Mouse (Mus musculus): ENCODE measurements around the gene Gm10382. TPM values are rescaled to one million over a fixed set of nuclear protein-coding genes. Genes with fewer than 3 reads are reported as not detected.

Gene Gm10382
- total and polyA plus RNA-seq, 3 experiments: 0.65 to 0.96 TPM; not detected in 1

DNA sequence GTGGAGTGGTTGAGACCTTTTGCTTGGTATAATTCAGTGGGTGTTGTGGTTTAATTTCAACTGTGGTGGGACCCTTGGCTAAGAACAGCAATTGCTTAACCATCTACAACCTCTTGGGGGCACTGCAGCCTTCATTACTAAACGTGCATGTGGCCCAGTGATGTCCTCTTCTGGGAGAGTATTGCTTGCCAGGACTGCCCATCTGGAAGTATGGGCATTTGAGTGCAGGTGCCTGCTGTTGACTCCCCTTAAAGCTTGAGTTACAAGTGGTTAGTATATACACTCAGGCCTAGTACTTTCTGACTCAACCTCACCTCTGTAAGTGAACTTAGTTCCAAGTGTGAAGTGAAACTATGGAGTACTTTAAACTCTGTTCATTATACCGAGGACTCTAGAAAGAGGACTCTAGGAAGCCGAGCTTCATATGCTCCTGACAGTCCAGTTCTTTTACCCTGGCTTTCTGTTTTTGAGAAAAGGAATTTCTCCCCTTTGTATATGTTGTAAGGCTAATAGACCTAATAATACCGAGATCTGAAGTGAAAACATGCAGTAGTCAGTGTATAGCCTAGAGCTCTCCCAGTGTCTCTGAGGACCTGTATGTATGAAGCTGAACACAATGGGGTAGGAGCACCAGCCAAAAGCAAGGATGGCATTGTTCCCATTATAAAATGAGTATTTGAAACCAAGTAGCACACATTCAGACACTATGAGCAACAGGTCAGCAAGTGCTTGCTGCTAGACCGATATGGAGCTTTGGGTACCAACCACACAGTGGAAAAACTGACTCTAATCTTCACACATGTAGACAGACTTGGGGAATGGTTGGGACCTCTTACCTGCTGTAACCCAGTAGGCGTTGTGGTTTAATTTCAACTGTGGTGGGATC is 6.2 kb upstream of the Gm10382 start (continued):
- TF ChIP-seq NRF1 (IDR thresholded peaks at IDR 0.05; ENCODE audit: insufficient read depth, low read depth, low read length, poor library complexity, severe bottlenecking) (no peak), CTCF (IDR thresholded peaks at IDR 0.05 in 2 of 3, conservative IDR thresholded peaks at IDR 0.05 in 1 of 3; ENCODE audit: control insufficient read depth in 1 of 3, insufficient read depth in 1 of 3, low read depth in 2 of 3, low read length in 3 of 3, poor library complexity in 1 of 3, severe bottlenecking in 1 of 3) (peak; percentile 80 to 93 (median 90)), BHLHE40 (IDR thresholded peaks at IDR 0.05; ENCODE audit: borderline replicate concordance, low read depth, low read length) (peak; percentile 36; the same call in 1 of the 2 replicates), MXI1 (IDR thresholded peaks at IDR 0.05; ENCODE audit: low read depth, low read length) (peak; percentile 70)

GRCm38 (mm10) chr5:125383637-125384420 is 5.3 kb upstream of the Gm10382 start:
- Histone ChIP-seq H3K9me3 (replicated peaks; ENCODE audit: insufficient read depth, low read length) (no peaks in the 10 kb centered on the region), H3K4me3 (ENCODE audit: control insufficient read depth in 1 of 2, insufficient read depth in 1 of 2, low read depth in 2 of 2, low read length in 2 of 2) (no peak overlapping the region), H3K36me3 (ENCODE audit: control insufficient read depth in 1 of 2, insufficient read depth in 2 of 2, low read length in 2 of 2) (peaks cover 13 to 15% of the 10 kb centered on the region in 2 experiments), H3K9ac (ENCODE audit: control insufficient read depth, low read depth, low read length, poor library complexity, severe bottlenecking) (peak overlapping the region; percentile 4; the same call in 1 of the 2 replicates), H3K27me3 (ENCODE audit: control insufficient read depth in 1 of 2, insufficient read depth in 2 of 2, low read length in 2 of 2) (no peaks in the 10 kb centered on the region), H3K4me1 (ENCODE audit: control insufficient read depth in 1 of 2, insufficient read depth in 2 of 2, low read length in 2 of 2) (peaks cover 3 to 6% of the 10 kb centered on the region in 2 experiments; a peak in 3 of 4 replicates), H3K27ac (ENCODE audit: control insufficient read depth, low read depth, low read length) (peak overlapping the region; percentile 12; the same call in 1 of the 2 replicates), H3K79me2 (ENCODE audit: control insufficient read depth, insufficient read depth, low read length, poor library complexity) (peaks cover 11% of the 10 kb centered on the region)
- peak; percentile 61 for DNase-seq (ENCODE audit: low read depth, low spot score)
- TF ChIP-seq MAX (IDR thresholded peaks at IDR 0.05; ENCODE audit: low read length) (peak; percentile 40; the same call in 1 of the 2 replicates), SMC3 (IDR thresholded peaks at IDR 0.05; ENCODE audit: low read depth, low read length) (peak; percentile 9; the same call in 1 of the 2 replicates), GABPA (IDR thresholded peaks at IDR 0.05; ENCODE audit: low read depth, low read length) (no peak), ZMIZ1 (IDR thresholded peaks at IDR 0.05; ENCODE audit: low read depth, low read length) (peak; percentile 54; the same call in 1 of the 2 replicates), ELF1 (IDR thresholded peaks at IDR 0.05; ENCODE audit: low read depth, low read length) (no peak), MEF2A (IDR thresholded peaks at IDR 0.05; ENCODE audit: extremely low read depth, insufficient replicate concordance, low read depth, low read length, poor library complexity, severe bottlenecking) (no peak), GATA1 (IDR thresholded peaks at IDR 0.05; ENCODE audit: low read depth, low read length) (no peak), TCF12 (IDR thresholded peaks at IDR 0.05; ENCODE audit: low read depth, low read length) (no peak), CTCF (IDR thresholded peaks at IDR 0.05 in 2 of 3, conservative IDR thresholded peaks at IDR 0.05 in 1 of 3; ENCODE audit: control insufficient read depth in 1 of 3, insufficient read depth in 1 of 3, low read depth in 2 of 3, low read length in 3 of 3, poor library complexity in 1 of 3, severe bottlenecking in 1 of 3) (no peak), CHD2 (IDR thresholded peaks at IDR 0.05; ENCODE audit: low read length) (no peak; the same call in 1 of the 2 replicates), EP300 (IDR thresholded peaks at IDR 0.05; ENCODE audit: low read depth in 1 of 2, low read length in 2 of 2) (peak in 1 of 2 experiments; percentile 24; a peak in 1 of 4 replicates), MYB (IDR thresholded peaks at IDR 0.05; ENCODE audit: low read depth, low read length) (peak; percentile 16), CHD1 (IDR thresholded peaks at IDR 0.05; ENCODE audit: low read depth, low read length) (0 out of 2 replicates have a peak, but pooled peaks have one; percentile 63), TAL1 (IDR thresholded peaks at IDR 0.05; ENCODE audit: low read length) (no peak), E2F4 (IDR thresholded peaks at IDR 0.05; ENCODE audit: borderline replicate concordance, low read depth, low read length) (no peak), MYC (IDR thresholded peaks at IDR 0.05; ENCODE audit: low read depth, low read length) (peak; percentile 40; the same call in 1 of the 2 replicates), ZKSCAN1 (IDR thresholded peaks at IDR 0.05; ENCODE audit: low read depth, low read length) (no peak), USF2 (IDR thresholded peaks at IDR 0.05; ENCODE audit: borderline replicate concordance in 1 of 2, insufficient read depth in 1 of 2, low read depth in 1 of 2, low read length in 2 of 2) (no peak), POLR2AphosphoS5 (IDR thresholded peaks at IDR 0.05; ENCODE audit: borderline replicate concordance, low read depth, low read length) (no peak), ZNF384 (IDR thresholded peaks at IDR 0.05; ENCODE audit: low read depth, low read length) (peak; percentile 69), USF1 (IDR thresholded peaks at IDR 0.05; ENCODE audit: low read depth, low read length) (no peak), HCFC1 (IDR thresholded peaks at IDR 0.05; ENCODE audit: low read depth, low read length) (no peak), MAZ (IDR thresholded peaks at IDR 0.05; ENCODE audit: low read depth, low read length) (peak; percentile 34; the same call in 1 of the 2 replicates), JUND (IDR thresholded peaks at IDR 0.05; ENCODE audit: low read depth, low read length) (no peak), SIN3A (IDR thresholded peaks at IDR 0.05; ENCODE audit: low read length) (peak; percentile 36; the same call in 1 of the 2 replicates), TBP (IDR thresholded peaks at IDR 0.05; ENCODE audit: low read depth, low read length) (0 out of 2 replicates have a peak, but pooled peaks have one; percentile 30)

All from MEL (cell line).